Mouse (Mus musculus): ENCODE measurements around the gene Zfand3. TPM values are rescaled to one million over a fixed set of nuclear protein-coding genes. Genes with fewer than 3 reads are reported as not detected.

Zfand3 gene
- total RNA-seq, 1 experiment from 2014 or later = 61.7 TPM

- ATAC-seq (replicated peaks; ENCODE audit: insufficient number of reproducible peaks, low FRiP score, low TSS enrichment, poor library complexity, severe bottlenecking) = no peak
Observed at GRCm38 (mm10) chr17:30035216-30036005, 30.9 kb downstream of the Zfand3 start.

DNA sequence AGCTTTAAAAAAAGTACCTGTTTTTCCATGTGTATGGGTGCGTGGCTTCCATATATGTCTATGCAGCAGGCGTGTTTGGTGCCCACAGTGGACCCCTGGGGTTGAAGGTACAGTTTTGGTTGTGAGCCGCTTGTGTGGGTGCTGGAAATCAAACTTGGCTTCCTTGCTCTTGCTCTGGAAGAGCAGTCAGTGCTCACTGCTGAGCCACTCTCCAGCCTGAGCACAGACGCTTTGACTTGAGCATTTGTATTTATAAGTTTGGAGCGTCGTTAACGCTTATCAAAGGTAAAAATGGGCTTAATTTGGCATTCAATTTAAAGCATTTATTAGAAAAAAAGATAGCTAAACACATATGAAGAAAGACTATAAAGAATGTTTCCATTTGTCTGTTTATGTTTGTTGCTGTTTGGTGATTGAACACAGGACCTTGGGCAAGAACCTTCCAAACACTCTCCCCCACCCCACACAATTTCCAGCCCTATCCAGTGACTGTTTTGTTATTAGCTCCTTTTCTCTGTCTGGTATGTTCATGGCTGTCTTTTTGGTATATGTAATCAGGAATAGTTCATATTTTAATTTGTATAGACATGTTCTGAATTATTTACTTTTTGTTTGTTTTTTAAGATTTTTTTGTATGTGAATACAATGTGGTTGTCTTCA lies 38.8 kb downstream of the Zfand3 start:
- ATAC-seq (replicated peaks; ENCODE audit: insufficient number of reproducible peaks, low FRiP score, low TSS enrichment, poor library complexity, severe bottlenecking) = no peak

DNA sequence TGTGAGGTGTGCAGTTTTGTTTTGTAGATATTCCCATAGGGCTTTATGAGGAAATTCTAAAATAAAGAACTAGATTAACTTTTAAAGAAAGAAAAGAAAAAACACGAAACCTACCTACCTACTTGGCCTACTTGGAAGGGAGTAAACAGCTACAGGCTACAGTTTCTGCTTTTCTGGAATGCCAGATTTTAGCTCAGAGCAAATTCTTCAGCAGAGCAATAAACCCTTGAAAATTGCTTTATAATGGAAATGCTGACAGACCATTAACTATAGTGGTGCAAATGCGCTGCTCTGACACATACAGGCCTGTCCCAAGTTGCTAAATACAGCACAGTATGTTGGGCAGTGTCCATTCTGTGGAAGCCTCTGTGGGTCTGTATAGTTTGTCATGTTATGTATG lies 40.6 kb downstream of the Zfand3 start:
- ATAC-seq (replicated peaks; ENCODE audit: insufficient number of reproducible peaks, low FRiP score, low TSS enrichment, poor library complexity, severe bottlenecking) = no peak

- no peak for ATAC-seq (replicated peaks; ENCODE audit: insufficient number of reproducible peaks, low FRiP score, low TSS enrichment, poor library complexity, severe bottlenecking)
Observed at GRCm38 (mm10) chr17:30046654-30047053, 42.1 kb downstream of the Zfand3 start.

GRCm38 (mm10) chr17:30051523-30052346 lies 47.2 kb downstream of the Zfand3 start:
- no peak for ATAC-seq (replicated peaks; ENCODE audit: insufficient number of reproducible peaks, low FRiP score, low TSS enrichment, poor library complexity, severe bottlenecking)

- no peak for ATAC-seq (replicated peaks; ENCODE audit: insufficient number of reproducible peaks, low FRiP score, low TSS enrichment, poor library complexity, severe bottlenecking)
Observed at GRCm38 (mm10) chr17:30052347-30052742, 47.8 kb downstream of the Zfand3 start.

DNA sequence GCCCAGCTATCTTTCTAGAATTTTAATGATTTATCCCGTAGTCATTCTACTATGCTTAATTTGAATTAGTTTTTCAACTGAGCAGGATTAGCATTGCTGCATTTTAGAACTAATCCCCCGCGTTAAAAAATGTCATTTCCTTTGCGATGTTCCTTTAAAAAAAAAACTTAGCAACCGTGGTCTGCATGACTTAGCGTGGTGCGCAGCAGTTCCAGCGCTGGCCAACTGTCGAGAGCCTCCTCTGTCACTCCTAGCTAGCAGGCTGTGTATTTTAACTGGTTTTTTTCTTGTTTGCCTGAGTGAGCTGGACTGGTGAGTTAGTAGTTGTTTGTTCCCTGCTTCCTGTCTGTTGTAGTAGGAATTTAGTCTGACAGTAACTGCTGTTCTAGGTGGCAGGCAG lies 48.9 kb downstream of the Zfand3 start:
- ATAC-seq (replicated peaks; ENCODE audit: insufficient number of reproducible peaks, low FRiP score, low TSS enrichment, poor library complexity, severe bottlenecking) = no peak

DNA sequence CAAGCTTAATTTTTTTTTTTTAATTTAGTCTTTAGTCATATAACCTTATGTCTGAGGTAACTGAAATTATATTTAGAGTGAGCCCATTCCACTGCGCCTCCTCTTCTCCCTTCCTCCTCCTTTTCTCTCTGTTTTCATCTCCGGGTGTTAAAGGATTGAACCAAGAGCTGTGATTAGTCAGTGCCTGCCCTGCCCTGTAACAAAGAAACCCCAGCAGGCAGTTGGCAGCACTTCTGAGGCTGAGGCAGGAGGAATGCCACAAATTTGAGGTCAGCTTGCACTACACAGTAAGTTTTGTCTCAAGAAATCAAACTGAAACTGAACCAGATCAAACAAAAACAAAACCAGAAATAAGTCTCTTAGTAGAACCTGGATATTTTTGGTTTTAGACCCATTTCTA lies 49.3 kb downstream of the Zfand3 start:
- no peak for ATAC-seq (replicated peaks; ENCODE audit: insufficient number of reproducible peaks, low FRiP score, low TSS enrichment, poor library complexity, severe bottlenecking)

GRCm38 (mm10) chr17:30056226-30056625 lies 51.7 kb downstream of the Zfand3 start:
- ATAC-seq (replicated peaks; ENCODE audit: insufficient number of reproducible peaks, low FRiP score, low TSS enrichment, poor library complexity, severe bottlenecking) = no peak

DNA sequence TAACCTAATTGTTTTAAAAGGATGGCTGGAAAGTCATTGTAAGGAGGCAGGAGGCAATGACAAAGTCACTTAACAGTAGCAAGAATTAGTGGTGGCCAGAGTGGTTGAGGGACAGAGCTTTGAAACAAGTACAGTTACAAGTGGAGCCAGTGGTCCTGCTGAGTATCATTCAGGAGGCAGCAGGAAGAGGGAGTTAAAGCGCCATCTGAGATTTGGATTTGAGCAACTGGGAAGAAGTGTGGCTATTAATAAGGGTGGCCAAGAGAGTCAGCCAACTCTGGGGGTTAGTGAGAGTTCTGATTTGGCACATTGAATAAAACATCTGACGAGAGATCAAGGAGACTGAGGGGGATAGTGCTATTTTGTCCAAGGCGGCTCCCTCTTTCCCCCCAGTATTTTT lies 54.1 kb downstream of the Zfand3 start:
- ATAC-seq (replicated peaks; ENCODE audit: insufficient number of reproducible peaks, low FRiP score, low TSS enrichment, poor library complexity, severe bottlenecking) = no peak

DNA sequence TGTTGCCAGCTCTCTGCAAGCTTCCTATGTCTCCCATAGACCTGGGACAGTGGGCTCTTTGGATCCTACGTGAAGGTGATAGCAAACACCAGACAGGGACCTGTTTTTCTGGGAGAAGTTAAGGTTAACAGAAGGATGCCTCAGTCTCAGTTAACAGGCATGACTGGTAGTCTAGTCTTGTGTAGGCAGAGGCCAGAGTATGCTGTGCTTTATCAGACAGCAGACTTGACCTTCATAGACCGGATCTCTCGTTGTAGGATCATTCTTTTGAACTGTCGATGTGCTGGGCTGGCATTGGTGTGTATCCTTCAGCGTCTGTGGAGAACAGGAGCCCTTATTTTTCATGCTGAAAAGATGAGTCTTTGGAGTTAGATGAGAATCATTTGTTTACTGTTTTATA lies 54.5 kb downstream of the Zfand3 start:
- ATAC-seq (replicated peaks; ENCODE audit: insufficient number of reproducible peaks, low FRiP score, low TSS enrichment, poor library complexity, severe bottlenecking) = no peak

DNA sequence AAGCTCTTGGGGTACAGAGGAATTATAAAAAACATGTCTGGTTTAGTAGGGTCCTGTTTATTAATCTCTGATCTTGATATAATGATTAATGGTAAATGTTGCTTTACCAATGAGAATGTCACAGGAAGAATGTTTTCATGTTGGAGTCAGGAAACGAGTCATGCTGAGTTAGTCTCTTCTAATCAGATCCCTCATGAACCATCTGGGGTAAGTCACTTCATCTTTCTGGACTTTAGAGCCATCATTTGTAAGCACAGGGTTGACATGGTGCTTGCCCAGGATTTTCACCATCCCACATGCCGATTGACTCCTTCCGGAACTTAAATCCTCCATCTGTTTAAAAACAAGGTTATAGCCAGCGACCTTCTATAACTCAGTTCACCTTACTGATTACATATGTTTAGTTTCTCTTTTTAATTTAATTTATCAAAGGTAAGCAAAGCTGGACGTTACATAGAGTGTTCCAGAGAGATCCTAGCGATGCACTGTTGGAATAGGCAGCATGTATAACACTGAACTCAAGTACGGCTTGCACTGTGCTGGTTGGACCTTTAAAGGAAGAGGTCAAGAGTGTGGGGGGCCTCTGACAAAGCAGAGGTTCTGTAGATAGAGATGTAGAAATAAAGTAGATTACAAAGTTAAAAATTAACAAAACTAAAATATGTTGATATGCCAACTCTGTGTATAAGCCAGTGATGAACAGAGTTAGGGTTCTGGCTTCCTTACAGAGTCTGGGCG lies 56.7 kb downstream of the Zfand3 start:
- ATAC-seq (replicated peaks; ENCODE audit: insufficient number of reproducible peaks, low FRiP score, low TSS enrichment, poor library complexity, severe bottlenecking) = no peak

DNA sequence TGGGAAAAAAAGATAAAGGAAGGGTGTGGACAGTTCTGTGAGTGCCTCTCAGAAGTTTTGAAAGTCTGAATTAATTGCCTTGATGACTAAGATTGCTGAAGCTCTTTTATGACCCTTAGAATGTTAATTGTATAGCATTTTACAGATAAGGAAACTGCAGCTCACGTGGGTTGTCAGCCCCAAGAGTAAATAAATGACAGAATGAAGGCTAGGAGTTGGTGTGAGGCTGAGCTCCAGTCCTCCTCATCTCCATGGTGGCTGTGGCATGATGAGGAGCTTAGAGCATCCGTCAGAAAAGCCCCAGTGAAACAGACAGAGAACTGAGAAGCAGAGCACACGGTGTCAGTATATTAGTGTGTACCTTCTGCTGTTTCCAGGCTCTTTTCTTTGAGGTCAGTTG lies 59.3 kb downstream of the Zfand3 start:
- no peak for ATAC-seq (replicated peaks; ENCODE audit: insufficient number of reproducible peaks, low FRiP score, low TSS enrichment, poor library complexity, severe bottlenecking)

DNA sequence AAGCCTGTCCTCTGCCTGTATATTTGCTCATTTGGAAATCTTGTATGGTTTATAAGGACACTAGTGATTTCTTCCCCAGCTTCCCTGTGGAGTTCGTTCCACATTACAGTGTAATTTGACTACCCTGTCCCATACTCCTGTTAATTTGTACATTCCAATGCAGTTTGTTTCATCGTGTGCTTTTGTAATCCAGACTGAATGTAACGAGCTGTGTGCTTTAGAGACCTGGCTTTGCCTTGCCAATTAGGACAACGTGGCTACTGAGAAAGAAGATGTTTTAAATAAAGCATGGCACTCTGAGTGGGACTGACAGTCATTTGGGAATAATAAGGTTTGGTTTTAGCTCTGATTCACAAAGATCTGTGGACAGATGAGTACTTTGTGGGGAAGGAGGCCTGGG lies 60.2 kb downstream of the Zfand3 start:
- ATAC-seq (replicated peaks; ENCODE audit: insufficient number of reproducible peaks, low FRiP score, low TSS enrichment, poor library complexity, severe bottlenecking) = no peak

DNA sequence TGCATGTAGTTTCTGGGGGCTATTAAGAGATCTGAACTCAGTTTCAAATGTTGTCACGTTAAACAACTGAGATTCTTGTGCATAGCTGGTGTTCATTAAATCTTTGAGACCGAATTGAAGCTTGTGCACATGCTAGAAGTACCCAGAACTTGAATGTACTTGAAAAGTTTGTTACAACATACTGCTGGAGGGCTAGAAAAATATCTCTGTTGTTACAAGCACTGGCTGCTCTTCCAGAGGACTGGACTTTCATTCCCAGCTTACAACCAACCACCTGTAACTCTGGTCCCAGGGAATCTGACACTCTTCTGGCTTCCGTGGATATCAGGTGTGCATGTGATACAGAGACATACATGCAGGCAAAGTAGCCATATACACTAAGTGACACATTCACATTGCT lies 65.2 kb downstream of the Zfand3 start:
- no peak for ATAC-seq (replicated peaks; ENCODE audit: insufficient number of reproducible peaks, low FRiP score, low TSS enrichment, poor library complexity, severe bottlenecking)

DNA sequence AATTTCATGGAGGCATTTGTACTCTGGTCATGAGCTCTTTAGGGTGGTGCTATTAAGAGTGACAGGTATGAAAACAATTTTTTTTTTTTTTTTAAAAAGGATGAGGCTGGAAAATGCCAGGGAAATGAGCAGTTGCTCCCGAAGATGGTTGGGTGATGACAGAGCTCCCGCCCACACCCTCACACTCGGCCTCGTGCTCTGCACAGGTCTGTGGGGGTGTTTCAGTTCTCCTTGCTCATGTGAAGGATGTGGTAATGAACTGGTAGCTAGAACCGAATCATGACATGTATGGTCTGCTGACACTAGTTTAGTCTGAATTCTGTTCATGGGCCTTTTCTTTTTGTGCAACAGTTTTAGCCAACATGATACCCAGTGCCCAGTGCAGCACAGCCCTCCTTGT lies 66.1 kb downstream of the Zfand3 start:
- ATAC-seq (replicated peaks; ENCODE audit: insufficient number of reproducible peaks, low FRiP score, low TSS enrichment, poor library complexity, severe bottlenecking) = no peak

DNA sequence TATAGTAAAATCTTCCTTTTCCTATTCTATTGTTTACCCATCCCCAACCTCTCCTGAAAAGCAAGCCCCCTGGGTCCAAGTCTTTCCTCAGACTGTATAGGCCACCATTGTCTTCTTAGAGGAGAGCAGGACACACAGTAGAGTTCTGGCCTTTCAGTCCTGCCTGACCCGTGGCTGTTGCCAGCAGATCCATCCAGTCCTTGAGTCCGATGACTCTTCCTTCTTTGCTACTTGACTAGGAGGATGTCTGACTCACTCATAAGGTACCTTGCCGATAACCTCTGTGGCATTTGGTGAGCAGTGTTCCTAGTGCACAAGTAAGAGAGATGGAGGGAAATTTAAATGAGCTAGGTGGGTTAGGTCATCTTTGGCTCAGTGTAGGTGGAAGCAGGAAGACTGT lies 68.1 kb downstream of the Zfand3 start:
- ATAC-seq (replicated peaks; ENCODE audit: insufficient number of reproducible peaks, low FRiP score, low TSS enrichment, poor library complexity, severe bottlenecking) = no peak

GRCm38 (mm10) chr17:30075896-30076295 lies 71.4 kb downstream of the Zfand3 start:
- no peak for ATAC-seq (replicated peaks; ENCODE audit: insufficient number of reproducible peaks, low FRiP score, low TSS enrichment, poor library complexity, severe bottlenecking)

GRCm38 (mm10) chr17:30084007-30084406 lies 79.5 kb downstream of the Zfand3 start:
- ATAC-seq (replicated peaks; ENCODE audit: insufficient number of reproducible peaks, low FRiP score, low TSS enrichment, poor library complexity, severe bottlenecking) = no peak

Measured in monocyte, adult 5-6 weeks (primary cell).